Comparison of ENCODE assay signal across 17 mouse cellular contexts in genomic region chr7:84163585-84163984, GRCm38 (mm10).
"Had no signal": no experiment of that assay in that cellular context is flagged by ENCODE, and none has a peak within 500 bp of the region (broad histone marks: within the 10 kb centered on the region; RNA-seq: fewer than 3 reads in every experiment).

No protein-coding gene starts in this region.

- DNase-seq: kidney, adult 2 months; kidney, postnatal 14 days; liver; liver, embryonic 13.5 days; liver, postnatal 0 days; lung, postnatal 14 days; right cerebral cortex, postnatal 25 days; thymus, postnatal 14 days had no signal

- H3K4me3 ChIP-seq: kidney, embryonic 15.5 days; left cerebral cortex, adult 2 months; limb, embryonic 12.5 days; liver, embryonic 13.5 days; lung, embryonic 15.5 days; midbrain, embryonic 13.5 days; myocyte; neural tube, embryonic 15.5 days had no signal

- H3K27ac ChIP-seq: kidney, embryonic 15.5 days; left cerebral cortex, adult 2 months; limb, embryonic 12.5 days; liver, embryonic 13.5 days; lung, embryonic 15.5 days; macrophage; midbrain, embryonic 13.5 days; neural tube, embryonic 15.5 days; stomach, postnatal 0 days had no signal

- H3K27me3 ChIP-seq: kidney, embryonic 15.5 days; limb, embryonic 12.5 days; liver, embryonic 13.5 days; lung, embryonic 15.5 days; midbrain, embryonic 13.5 days; neural tube, embryonic 15.5 days had no signal

- ATAC-seq: liver, postnatal 0 days; midbrain, embryonic 13.5 days had no signal

- H3K36me3 ChIP-seq: kidney, embryonic 15.5 days; limb, embryonic 12.5 days; liver, embryonic 13.5 days; lung, embryonic 15.5 days; midbrain, embryonic 13.5 days; neural tube, embryonic 15.5 days had no signal

- H3K4me1 ChIP-seq: limb, embryonic 12.5 days; lung, embryonic 15.5 days; midbrain, embryonic 13.5 days; neural tube, embryonic 15.5 days had no signal
